Mouse (Mus musculus) adrenal gland, postnatal 4 days (tissue): ENCODE results near the gene 1700020N15Rik. TPM values are rescaled to one million over a fixed set of nuclear protein-coding genes. Genes with fewer than 3 reads are reported as not detected.
"Not testable (repeated sequence)": the region's sequence is repeated elsewhere in the genome, so short reads cannot be mapped to it uniquely, and the experiment has no call there.

Experiments used
- DNase-seq, 2 experiments: peaks; one replicate each; pipeline ENCODE4 v3.0.0; 2021 to 2022; ENCODE audit warnings: low spot score in 2 of 2, mixed read lengths in 2 of 2
- long read RNA-seq, 2 experiments: library from polyadenylated mRNA; stranded (forward); transcript quantifications; one replicate each; pipeline ENCODE4 v2.0.0; 2021
- total RNA-seq, 2 experiments: library from RNA; stranded (reverse); gene quantifications; 2 replicates each; pipeline ENCODE4 v1.2.3; 2021

The 1700020N15Rik gene
- not detected for total RNA-seq
- long read RNA-seq, experiment 1 = 0 reads
- long read RNA-seq, experiment 2 = 0 reads

DNA sequence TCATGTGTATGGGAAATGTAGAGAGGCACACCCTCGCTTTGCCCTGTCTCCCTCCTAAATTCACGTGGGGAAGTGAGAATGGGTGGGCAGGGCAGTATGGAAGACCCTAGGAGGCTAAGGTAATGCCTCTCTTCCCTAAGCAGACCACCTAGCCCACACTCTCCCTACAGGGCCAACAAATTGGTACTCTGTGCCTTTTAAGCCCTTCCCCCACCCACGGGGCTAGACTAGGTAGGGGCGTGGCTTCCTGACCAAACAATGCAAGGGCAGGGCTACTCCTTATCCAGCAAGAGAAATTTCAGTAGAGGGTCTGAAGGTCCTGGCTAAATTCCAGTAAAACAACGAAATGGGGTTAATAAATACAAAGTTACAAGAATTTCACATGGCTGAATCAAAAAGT, at the start of gene 1700020N15Rik:
Gene 1700020N15Rik (plus strand): TSS at position 301 of the 400 bp plus-strand sequence.
- not testable (repeated sequence) for DNase-seq

DNA sequence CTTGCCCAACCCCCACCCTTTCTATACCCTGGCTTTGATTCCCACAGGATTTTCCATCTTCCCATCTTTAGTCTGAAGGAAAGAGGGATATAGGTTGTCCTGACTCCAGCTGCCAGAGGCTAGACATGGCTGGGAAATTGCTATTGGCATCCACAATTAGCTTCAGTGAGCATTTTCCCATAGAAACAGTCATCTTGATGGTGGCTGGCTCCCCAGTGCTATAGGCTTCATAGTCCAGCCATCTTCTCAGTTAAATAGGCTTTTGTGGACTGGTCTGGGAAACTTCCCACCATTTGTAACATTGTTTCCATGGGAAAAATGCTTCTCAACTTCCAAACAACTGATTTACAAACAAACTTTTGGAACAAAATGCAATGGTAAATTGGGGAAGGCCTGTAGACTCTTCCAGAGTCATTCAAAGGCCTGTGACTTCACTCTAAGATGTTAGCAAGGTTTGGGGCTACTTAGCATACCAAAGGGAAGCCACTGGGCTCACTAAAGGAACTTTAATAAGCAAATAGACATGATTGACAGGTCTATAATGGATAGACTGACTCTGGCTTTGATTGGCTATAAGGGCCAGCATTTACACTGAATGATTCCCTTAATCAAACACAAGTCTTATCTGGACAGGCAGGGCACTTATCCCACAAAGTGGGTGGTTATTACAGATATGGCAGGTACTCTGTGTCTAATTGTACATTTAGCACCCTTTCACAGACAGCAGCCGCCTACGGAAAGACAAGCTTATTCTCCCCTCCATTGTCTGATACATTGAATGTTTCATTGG, 31.9 kb downstream of the 1700020N15Rik start:
- DNase-seq = no peak
